Mouse (Mus musculus) stomach, postnatal 0 days (tissue): ENCODE measurements around the gene Magi3.

Experiments used
- CTCF ChIP-seq: IDR thresholded peaks from 2 replicates; pipeline ENCODE4 v1.5.1; 2016; ENCODE audit warnings: antibody characterized with exemption, low read depth, mild to moderate bottlenecking, moderate library complexity
- EP300 ChIP-seq: optimal IDR thresholded peaks from 2 replicates; pipeline ENCODE3; 2016; ENCODE audit warnings: antibody characterized with exemption

- no peak for TF ChIP-seq CTCF
- TF ChIP-seq EP300 = no peak
These were observed 19.6 kb upstream of the Magi3 start for GRCm38 (mm10) chr3:104239785-104240184.
